Mouse (Mus musculus) gastrocnemius, postnatal 14 days (tissue): ENCODE data around the gene Tex22. TPM values are rescaled to one million over a fixed set of nuclear protein-coding genes. Genes with fewer than 3 reads are reported as not detected.

Source experiments
- DNase-seq: peaks from one replicate; pipeline ENCODE4 v3.0.0; 2021; ENCODE audit warnings: mixed read lengths
- intact Hi-C: fragments of 180-260 bp; cut with DNase I; formaldehyde crosslinking; loops from one replicate; pipeline ENCODE4 v1.15.1; 2025; ENCODE audit warnings: low total_unique reads
- total RNA-seq, 2 experiments: library from RNA; stranded (reverse); gene quantifications; 2 replicates each; pipeline ENCODE4 v1.2.3; 2021

Gene Tex22
- total RNA-seq, 2 experiments from 2014 or later = 0.27 TPM; not detected in 1

DNA sequence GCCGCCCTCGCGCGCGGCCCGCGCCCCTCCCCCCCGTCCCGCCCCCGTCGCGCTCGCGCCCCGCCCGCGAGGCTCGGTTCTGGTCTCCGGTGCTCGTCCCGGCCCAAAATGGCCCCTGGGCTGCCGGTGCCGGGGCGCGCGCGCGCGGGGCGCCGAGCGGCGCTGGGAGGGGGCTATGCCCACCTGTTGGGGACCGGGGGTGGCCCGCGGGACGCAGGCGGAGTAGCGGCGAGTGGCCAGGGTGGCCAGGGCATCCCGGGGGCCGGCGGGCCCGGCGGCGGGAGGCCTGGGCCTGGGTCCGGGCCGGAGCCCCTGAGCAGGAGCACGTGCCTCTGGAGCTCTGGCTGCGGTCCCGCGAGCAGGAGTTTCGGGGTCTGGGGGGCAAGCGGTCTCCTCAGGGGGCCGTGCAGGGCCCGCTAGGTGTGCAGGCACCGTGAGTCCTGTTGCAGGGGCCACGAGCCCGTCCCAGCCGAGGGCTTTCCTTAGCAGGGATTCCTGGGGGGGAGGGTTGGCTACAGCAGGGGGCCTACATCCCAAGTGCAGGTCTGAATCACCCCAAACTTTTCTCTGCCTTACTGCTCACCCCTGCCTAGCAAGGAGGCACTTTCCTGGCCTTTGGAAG, 24.3 kb downstream of the Tex22 start:
- intact Hi-C loops = no loop called here
- no peak for DNase-seq

GRCm38 (mm10) chr12:113099470-113100237, 25.4 kb downstream of the Tex22 start:
- DNase-seq = no peak
- intact Hi-C loops = no loop called here

DNA sequence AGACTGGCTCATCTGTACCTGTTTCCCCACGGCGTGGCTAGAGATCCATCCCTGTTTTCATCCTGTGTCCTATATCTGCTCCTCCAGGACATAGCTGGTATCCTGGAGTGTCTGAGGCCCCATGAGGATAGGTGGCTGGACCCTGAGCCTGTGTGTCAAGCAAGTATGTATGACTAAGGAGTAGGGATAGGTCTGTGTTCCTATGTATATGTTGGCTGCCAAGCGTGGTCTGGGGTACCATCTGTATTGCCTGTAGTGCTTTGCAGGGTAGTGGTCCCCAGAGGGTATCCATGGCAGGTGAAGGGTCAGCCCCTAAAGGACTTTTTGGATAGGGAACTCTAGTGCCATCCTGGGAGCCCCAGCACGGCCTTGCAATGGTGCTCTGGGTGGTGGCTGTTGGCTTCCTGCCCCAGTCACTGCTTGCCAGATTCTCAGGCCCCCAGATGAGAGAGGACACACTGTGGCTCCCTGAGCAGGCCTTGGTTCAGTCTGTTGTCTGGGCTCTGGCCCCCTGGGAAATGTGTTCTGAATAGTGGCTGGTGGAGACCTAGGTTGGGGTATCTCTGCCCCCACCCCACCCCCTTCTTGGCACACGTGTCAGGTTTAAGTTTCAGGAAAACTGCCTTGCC, 26.3 kb downstream of the Tex22 start:
- intact Hi-C loops = no loop called here
- DNase-seq = peak; percentile 46

DNA sequence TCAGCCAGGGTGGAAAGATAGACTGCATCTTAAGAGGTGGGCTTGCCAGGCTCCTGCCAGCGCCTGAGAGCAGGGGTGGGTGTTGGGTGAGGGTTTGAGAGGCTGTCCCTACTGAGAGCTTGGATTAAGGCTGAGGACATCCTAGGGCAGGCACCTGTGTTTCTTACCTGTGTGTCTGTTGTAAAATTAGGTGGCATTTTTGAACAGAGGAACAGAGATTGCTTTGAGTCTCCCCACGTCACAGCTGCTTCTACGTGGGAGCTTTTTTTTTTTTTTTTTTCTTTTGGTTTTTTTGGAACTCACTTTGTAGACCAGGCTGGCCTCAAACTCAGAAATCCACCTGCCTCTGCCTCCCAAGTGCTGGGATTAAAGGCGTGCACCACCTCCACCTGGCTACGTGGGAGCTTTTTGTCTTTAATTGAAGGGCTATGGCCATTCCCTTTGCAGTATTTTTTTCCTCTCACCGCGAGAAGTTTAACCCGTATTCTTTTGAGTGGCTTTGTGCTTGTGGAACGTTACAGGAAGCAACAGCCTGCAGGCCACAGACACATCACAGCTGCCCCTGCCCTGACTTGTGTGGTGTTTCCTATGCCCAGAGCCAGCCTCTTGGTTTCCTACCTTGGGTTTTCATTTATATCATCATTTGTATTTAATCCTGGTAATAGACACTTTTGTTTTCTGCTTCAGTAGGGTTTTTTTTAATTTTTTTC, 27.1 kb downstream of the Tex22 start:
- intact Hi-C loops = no loop called here
- DNase-seq = no peak

DNA sequence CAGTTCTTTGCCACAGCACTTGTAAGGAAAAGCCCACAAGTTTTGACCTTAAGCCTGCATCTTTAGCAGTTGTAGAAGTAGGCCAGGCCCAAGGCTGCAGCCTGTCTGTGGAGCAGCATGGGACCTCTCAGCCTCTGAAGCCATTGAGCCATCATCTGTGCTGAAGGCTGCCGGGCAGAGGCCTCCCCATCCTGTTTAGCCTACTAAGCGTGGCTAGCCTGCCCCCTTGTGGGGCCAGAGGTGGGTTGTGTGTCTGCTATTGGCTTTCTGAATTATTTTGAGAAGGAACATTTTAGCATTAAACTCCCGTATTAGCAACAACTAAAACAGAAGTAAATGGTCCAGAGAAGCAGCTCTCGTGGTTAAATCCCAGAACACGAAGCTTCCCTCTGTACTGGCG, 28.2 kb downstream of the Tex22 start:
- intact Hi-C loops = no loop called here

GRCm38 (mm10) chr12:113103846-113104451, 29.6 kb downstream of the Tex22 start:
- intact Hi-C loops = no loop called here

More for the DNA sequence above, 28.2 kb downstream of the Tex22 start:
- DNase-seq = peak; percentile 64

DNA sequence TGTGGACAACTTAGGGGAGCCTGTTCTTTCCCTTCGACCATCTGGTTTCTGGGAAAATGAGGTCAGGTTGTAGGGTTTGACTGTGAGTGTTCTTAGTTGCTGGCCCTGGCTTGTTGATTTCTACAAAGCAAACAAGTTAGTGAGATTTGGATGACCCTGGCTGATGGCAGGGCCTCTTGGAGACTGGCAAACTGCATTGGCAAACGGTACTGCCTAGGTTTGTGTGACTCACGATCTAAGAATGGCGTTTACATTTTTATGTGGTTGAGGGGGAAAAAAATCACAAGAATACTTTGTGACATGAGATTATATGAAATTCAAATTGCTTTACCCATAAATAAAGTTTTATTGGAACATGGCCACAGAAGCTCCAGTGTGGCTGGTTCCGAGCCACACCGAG, 32.1 kb downstream of the Tex22 start:
- DNase-seq = no peak
- intact Hi-C loops = no loop called here

More at GRCm38 (mm10) chr12:113103846-113104451, 29.6 kb downstream of the Tex22 start:
- DNase-seq = no peak

GRCm38 (mm10) chr12:113107431-113108124, 33.3 kb downstream of the Tex22 start:
- DNase-seq = no peak
- intact Hi-C loops = no loop called here

GRCm38 (mm10) chr12:113108528-113109283, 34.4 kb downstream of the Tex22 start:
- intact Hi-C loops = no loop called here
- no peak for DNase-seq

- DNase-seq = no peak
- intact Hi-C loops = no loop called here
Measured at GRCm38 (mm10) chr12:113109801-113110200, 35.5 kb downstream of the Tex22 start.

DNA sequence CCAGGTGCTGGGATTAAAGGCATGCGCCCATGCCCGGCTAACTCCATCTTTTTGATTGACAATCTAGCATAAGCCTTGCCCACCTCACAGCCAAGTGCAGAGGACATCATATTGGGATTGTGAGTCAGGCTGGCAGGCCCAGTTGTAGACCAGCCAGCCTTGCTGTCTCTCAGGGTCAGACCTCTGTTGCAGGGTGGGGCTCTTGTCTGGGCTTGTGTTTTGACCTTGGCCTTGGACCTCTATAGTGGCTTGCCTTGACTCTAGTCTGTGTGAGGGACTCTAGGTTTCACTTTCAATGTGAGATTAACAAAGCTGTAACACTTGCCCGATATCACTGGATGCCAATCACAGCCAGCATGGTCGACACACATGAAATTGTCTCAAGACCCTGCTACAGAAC, 39.8 kb downstream of the Tex22 start:
- DNase-seq = no peak
- intact Hi-C loops = no loop called here

DNA sequence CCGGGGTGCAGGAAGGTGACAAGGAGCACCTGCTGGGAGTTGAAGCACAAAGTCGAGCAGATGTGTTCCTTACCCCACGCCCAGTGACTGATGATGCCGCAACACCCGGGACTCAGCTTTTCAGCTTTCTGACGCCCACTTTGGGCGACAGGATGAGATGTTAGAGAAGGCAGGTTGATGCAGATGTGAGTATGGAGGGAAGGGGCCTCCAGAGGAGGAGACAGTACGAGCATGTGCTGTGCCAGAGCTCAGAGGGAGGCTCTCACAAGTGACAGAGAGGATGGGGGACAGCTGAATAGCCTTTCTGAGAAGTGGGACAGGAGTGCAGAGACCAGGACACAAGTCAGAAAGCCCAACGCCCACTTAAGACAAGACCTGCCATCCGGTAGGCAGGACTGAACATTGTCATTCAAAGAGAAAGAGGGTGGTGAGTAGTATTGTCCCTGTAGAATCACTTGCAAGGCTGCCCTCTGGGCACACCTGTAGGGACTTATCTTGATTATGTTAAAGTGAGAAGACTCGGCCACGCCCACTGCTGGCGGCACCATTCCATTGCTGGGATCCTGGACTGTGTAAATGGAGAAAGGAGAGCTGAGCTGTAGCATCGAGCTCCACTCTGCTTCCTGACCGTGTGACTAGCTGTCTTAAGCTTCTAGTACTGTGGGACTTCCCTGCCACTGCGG, 40.7 kb downstream of the Tex22 start:
- no peak for DNase-seq
- intact Hi-C loops = no loop called here

DNA sequence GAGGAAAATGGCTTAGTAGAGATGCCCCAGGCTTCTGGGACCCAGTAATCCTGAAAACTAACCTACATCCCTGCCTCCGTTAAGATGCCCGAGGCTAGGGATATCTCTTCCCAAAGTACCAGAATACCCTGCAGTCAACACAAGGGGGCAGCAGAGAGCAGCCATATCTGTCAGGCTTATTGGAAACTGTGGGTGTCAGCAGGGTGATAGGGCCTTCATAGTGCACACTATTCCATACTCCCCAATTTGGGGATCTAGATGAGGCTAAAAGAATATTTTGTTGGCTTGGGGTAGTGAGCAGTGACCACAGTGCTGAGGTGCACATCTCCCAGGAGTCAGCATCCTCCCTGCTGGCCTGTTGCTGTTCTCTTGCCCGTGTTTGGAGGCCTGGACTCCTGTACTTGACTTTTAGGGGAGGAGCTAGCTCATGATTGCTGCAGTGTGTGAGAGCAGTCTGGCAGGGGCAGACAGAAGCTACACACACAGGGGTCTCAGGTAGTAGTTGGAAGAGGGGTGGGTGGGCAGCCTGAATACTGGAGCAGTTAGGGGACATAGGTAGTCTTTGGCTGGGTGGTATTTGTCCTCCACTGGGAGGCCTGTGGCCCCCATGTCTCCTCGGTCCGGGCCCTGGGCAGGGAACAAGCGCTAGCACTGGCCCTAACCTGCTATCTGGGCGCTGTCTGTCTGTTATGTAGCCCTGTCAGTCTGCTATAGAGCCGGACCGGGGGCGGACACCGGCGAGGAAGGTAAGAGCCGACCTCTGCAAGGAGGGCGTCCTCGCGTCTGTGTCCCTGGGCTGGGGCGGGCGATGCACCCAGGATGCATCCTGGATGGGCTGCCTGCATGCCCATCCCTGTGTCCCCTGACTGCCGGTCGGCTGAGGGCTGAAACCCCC, 45.5 kb downstream of the Tex22 start:
- DNase-seq = peak; percentile 78
- intact Hi-C loops = no loop called here

- intact Hi-C loops = no loop called here
- no peak for DNase-seq
Measured at GRCm38 (mm10) chr12:113124726-113125125, 50.4 kb downstream of the Tex22 start.

- DNase-seq = no peak
- intact Hi-C loops = no loop called here
Measured at GRCm38 (mm10) chr12:113130732-113131131, 56.4 kb downstream of the Tex22 start.

GRCm38 (mm10) chr12:113131601-113132000, 57.3 kb downstream of the Tex22 start:
- DNase-seq = no peak
- intact Hi-C loops = no loop called here

GRCm38 (mm10) chr12:113132567-113132966, 58.3 kb downstream of the Tex22 start:
- intact Hi-C loops = no loop called here
- DNase-seq = peak; percentile 73
